Mouse (Mus musculus) gastrocnemius, postnatal 14 days (tissue): ENCODE measurements around the gene Ccdc85c. TPM values are rescaled to one million over a fixed set of nuclear protein-coding genes. Genes with fewer than 3 reads are reported as not detected.

ENCODE experiments used
- DNase-seq: peaks from one replicate; pipeline ENCODE4 v3.0.0; 2021; ENCODE audit warnings: mixed read lengths
- intact Hi-C: fragments of 180-260 bp; cut with DNase I; formaldehyde crosslinking; loops from one replicate; pipeline ENCODE4 v1.15.1; 2025; ENCODE audit warnings: low total_unique reads
- total RNA-seq, 2 experiments: library from RNA; stranded (reverse); gene quantifications; 2 replicates each; pipeline ENCODE4 v1.2.3; 2021

The Ccdc85c gene
- total RNA-seq, 2 experiments from 2014 or later, result 5.4 to 5.7 TPM

DNA sequence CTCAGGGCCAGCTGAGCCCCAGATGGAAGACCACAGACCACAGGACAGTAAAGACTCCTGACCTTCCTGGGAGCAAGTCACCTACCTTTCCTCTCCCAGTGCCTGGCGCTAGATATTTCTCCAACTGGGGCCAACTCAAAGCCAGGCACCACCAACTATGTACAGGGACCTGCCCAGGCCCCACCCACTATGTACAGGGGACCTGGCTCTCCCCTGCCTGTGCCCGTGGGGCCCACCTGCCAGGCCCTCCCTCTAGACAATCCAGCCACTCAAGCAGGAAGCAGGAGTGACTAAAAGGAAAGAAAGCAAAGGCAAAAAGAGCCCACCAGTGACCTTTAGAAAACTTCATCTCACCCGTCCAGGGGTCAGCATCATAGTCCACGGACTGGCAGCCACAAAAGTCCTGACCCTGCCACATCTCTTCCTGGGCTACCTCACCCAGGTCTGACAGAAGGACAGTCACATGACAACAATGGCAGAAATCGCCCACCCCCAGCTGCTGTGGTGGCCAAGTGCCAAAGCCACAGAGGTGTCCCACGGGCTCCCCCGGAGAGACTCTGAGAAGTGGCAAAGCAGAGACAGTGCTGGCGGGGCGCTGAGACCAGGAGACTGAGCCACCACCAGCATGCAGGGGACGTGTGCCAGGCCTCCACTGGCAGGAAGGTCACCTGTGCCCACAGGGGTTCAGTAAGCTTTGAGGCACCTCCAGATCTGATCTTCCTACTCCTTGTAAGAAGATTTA is 28.3 kb downstream of the Ccdc85c start:
- intact Hi-C loops, result no loop called here

DNA sequence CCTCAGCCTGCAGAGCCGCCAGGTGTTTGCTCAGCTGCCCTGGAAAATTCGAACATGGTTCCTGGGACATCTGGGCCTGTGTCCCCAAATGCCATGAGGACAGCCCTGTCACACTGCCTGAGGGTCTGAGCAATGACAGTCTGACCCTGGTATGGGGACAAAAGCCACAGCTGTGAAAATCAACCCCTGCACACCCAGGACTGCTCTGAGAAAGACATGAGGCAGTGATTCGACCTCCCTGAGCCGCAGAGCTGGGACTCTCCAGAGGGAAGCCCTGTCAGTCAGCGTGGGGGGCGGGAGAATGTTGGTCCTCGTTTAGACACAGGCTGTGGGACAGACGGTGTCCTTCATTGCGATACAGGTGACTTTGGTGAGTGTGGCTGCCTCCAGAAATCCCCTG is 29.6 kb downstream of the Ccdc85c start:
- no peak for DNase-seq
- intact Hi-C loops, result no loop called here

More for the DNA sequence above, 28.3 kb downstream of the Ccdc85c start:
- DNase-seq, result no peak

DNA sequence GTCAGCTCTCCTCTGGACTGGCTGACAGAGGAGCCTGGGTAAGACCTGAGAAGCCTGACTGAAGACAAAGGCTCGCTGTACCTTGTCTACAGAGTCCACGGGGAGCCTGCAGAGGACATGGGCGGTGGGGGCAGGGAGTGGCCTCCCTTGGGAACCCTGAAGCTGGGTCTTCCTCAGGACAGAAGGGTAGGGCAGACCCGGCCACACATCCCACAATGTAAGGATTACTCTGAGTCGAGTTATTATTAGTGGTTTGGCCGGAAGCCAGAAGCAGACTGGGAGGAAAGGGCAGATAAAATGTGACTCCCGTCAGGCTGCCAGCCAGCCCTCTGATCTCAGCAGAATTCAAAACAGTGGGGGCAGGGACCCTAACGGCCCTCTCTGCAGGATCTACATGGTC is 30.4 kb downstream of the Ccdc85c start:
- intact Hi-C loops, result no loop called here

DNA sequence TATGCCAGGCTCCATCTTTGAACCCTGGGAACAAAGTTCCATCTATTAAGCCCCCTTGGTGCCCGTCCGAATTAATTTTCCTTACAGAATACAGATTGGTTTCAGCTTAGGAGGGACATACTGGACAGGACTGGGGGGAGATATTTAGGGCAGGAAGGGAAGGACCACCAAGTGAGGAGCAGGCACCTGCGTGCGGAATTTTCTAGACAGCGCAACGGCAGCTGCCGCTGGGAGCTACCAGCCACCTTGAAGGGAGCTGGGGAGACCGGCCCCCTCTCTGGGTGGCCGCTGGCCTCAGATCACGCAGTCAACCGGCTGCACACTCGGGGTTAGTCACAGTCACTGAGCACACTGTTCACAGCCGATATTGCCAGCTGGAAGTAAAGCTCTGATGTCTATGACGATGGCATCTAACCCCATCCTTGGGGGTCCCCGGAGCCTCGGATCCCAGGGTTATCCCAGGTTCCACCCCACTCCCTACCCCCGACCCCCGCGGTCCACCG is 32.9 kb downstream of the Ccdc85c start:
- intact Hi-C loops, result no loop called here
- DNase-seq, result no peak

More for the DNA sequence above, 30.4 kb downstream of the Ccdc85c start:
- peak; percentile 50 for DNase-seq

DNA sequence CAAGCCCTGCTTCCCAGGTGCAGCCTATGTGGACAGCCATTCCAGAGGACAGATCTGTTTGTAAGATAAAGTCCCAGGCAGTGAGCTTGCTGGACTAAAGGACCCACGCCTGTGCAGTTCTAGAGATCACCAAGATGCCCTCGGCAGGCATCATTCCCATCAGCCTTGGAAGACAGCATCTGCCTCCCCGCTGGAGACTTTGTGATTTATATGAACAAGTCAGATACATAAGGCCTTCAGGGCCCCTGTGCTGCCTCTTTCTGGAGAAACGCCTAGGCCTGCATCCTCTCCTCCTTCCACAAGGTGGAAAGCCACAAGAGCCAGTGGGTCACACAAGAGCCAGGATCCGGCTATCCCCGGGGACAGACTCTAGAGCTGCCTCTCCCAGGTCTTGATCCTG is 33.6 kb downstream of the Ccdc85c start:
- DNase-seq, result no peak
- intact Hi-C loops, result no loop called here

DNA sequence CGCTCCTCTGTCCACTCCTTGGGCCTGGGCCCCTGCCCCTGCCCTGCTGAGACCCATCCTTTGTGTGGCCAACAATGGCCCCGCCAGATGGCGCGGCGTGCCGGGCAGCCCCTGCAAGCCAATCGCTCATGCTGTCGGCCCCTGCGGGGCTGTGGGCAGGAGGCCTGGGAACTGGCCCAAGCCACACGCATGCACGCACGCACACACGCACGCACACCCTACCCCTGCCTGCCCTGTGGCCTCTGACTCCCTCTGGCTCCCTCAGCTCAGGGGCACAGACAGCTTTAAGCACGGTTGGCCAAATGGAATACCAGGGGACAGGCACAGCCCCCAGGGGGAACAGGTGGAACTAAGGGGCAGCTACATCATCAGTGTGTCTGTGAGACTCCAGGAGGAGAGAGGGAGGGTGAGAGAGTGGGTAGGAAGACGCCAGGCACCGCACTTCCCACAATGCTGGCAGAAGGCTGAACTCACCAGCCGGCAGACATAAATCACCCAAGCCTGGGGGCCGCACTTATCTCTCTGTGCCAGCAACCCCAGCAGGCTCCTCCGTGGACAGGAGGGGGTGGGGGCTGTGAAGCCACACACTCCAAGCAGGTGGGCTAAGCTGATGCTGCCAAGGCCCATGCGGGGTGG is 34.2 kb downstream of the Ccdc85c start:
- intact Hi-C loops, result no loop called here
- DNase-seq, result no peak

DNA sequence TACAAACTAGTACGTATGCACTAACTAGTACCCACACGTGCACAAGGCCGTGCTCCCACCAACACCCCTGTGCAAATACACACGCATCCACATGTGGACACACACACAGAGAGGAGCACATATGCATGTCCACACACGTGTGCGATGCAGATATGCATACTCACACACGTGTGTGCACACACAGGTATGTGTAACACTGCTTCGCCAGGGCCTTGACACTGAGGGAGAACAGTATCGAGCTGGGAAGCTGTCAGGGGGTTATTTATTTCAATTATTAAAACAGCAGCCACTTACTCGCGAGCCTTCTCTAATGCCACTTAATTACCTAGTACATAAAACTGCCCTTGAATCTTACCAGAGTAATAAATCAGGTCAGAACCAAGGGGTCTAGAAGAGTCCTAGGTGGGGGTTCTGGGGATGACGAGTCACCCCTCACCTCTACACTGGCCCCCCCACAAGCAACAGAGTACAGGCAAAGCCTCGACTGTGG is 34.8 kb downstream of the Ccdc85c start:
- DNase-seq, result no peak
- intact Hi-C loops, result no loop called here

DNA sequence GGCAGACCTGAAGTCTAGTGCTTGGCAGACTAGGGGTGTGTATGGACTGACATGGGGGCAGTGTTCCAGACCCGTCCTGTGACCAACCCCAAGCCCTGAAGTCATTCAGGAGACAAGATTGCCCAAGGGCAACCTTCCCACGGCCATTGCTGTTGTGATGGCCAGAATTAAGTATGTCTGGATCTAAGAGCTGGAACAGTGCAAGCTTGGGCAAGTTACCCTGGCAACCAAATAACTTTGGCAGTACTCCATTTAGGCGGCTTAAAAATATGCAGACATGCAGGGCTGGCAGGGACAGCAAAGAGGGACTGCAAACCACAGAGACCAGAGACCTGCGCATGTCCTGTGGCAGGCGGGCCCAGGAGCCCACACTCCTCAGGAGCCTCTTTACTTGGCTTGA is 35.8 kb downstream of the Ccdc85c start:
- intact Hi-C loops, result no loop called here
- no peak for DNase-seq

DNA sequence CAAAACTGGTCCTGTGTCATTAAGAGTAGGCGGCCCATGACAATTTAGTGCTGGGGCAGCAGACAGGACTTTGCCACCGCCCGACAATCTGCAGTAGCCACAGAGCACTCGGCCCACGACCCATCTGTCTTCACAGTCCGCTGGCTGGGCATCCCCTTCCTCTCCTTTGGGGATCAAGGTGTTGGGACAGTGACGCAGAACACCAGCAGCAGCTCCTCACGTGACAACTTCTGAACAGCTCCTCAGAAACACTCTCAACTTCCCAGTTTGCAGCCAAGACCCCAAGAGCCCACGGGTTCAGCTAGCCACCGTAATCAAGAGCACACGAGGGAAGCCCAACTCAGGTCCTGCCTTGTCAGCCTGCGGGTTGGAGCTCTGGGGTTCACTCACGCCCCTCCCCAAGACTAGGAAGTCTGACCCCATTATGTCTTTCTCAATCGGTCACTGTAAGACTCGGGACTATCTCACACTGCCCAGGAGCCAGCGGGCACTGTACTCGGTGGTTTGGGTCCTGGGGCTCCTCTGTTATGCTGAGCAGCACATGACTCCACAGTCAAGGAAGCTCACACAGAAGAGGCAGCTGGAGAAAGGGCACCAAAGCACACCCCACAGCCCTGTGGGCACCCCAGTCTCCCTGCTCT is 36.7 kb downstream of the Ccdc85c start:
- no peak for DNase-seq
- intact Hi-C loops, result no loop called here

DNA sequence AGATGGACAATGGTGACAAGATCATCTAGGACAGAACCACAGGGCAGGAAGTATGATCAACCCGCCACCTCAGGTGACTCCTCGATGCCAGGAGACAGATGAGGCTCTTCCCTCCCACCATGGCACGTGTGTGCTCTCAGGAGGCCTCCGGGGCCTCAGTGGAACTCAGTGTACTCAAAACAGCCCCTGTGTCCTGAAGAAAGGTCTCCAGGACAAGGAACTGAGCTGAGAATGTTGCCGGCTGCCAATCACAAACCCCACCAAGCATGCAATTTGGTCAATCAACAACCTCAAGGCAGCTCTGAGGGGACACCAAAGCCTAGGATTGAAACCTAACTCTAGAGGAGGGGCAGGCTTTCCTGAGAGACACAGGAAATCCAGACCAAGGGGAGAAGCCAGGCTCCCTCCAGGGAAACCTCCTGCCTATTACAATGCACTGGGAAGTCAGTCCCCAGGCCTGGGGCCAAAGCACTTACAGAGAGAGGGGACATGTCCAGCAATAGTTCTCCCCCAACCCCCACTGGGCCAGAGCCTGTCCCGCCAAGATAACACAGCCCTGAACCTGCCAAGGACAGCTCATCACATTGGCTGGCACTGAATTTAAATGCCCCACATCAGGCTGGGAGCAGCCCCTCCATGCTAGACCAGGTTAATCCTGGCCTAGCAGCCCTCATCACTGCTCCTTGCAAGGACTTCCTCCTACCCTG is 37.8 kb downstream of the Ccdc85c start:
- intact Hi-C loops, result no loop called here
- DNase-seq, result no peak

DNA sequence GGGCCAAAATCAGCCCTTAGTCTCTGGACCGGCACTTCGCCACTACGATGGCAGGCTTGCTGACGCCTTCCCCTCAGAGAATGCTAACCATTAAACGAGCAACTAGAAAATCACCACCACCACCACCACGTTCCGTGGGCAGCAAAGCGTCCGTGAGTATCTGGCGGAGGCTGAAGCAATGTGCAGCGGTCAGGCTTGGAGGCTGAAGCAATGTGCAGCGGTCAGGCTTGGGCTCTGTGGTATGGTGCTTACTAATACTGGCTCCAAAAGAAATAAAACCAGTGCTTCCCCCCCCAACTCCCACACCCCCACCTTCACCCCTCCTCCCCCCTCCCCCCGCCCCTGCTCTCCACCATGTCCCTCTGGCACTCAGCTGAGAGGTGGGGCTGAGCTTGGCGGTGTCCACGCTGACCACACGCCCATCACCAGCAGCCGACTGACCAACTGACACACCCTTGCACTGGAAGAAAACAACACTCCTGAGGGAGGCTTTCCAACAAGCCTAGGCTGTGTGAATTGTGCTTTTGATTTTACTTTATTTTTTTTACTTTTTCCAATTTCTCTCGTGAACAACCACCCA is 39.2 kb downstream of the Ccdc85c start:
- intact Hi-C loops, result no loop called here
- no peak for DNase-seq

DNA sequence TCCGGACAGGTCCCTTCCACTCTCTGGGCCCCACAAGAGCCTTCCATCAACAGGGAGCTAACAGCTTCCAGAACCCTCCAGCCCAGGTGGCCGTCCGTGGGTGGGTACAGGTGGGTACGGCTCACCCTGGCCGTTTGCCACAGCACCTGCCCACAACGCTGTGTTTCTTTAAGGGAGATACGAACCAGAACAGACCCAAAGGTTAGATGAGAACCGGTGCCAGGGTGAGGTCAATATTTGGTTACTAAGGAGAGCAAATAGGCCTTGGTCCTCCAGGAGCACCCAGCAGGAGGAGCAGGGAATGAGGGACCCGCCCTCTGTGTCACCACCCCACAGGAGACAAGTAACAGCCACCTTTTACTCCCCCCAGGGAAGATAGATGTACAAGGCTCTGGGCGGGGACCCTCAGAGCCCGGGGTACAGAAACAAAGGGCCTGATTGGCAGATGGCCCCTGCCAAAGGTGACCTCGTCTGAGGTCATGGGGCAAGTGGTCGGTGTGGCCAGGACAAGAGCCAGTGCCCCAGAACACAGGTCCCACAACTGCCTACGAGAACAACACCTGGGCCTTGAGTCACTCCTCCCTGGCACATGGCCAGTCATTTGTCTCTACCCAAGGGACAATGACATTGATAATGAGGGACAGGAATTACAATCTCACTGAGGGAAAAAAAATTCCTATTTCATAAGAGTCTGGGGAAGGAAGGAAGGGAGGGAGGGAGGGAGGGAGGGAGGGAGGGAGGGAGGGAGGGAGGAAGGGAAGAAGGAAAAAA is 40.2 kb downstream of the Ccdc85c start:
- no peak for DNase-seq
- intact Hi-C loops, result no loop called here

DNA sequence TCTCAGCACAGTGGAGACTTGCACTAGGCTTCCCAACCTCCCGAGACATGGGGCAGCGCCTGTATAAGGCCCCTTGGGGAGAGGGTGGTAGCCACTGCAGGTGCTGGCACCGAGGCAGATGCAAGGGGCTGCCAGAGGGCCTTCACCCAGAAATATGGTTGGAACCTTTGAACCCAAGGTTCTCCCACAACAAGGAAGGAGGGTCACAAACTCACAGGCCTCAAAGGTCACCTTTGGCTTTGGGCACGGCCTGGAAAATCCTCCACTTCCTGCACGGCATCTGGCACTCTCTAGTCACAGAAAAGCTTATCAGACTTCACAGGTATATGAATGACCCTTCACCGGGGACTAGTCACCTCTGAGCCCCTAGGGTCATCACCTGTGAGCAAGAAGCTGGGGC is 41.5 kb downstream of the Ccdc85c start:
- intact Hi-C loops, result no loop called here
- no peak for DNase-seq

DNA sequence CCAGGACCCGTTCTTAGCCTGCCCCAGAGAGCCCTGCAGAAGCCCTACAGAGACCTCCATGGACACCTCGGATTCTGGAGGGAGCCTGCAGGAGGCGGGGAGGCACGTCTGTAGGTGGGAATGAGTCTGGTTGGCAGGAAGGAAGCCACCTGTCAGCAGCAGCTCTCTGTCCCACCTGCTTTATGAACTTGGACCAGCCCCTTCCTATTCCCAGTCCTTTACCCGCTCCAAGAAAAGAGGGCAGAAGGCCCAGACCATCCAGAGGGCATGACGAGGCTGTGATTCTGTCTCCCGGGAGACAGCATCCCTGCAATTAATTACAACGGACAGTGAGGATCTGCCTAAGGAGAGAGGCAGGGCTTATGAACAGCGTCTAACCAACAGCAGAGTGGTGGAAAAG is 43.3 kb downstream of the Ccdc85c start:
- intact Hi-C loops, result no loop called here
- no peak for DNase-seq

DNA sequence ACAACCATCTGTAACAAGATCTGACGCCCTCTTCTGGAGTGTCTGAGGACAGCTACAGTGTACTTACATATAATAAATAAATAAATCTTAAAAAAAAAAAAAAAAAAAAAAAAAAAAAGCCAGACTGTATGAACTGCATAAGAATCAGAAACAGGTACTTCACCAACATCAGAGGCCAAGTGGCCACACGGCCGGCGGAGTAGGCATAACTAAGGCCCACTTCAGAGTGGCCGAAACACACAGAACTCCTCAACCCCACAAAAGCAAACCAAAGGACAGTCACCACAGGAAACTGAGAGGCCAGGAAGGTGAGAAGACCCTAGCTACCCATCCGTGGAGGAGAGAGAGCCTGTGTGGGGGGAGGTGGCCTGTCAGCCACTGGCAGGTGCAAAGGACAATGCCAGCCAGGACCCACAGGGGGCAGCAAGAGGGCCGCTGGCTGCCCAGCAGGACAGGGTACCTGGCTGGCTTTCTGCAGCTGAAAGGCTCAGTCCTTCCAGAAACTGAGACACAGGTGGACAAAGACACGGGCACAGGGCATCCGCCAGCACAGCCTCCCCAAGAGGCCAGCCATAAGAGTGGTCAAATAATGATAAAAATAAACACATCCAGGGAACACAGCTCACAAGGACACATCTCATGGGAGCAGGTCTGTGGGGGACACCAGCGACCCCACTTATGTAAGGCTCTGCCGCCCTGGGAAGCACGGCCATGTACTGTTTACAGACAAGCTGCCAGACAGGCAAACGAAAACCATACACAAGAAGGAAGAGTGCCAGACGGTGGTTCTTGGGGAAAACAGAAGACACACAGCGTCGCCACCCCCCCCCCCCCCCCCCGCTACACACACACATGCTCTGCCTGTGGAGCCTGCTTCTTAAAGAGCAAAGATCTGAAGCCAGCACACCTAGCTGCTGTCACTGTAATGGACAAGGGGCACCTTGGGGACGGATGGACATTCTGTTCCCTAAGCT is 44.1 kb downstream of the Ccdc85c start:
- peak; percentile 46 for DNase-seq
- intact Hi-C loops, result no loop called here

DNA sequence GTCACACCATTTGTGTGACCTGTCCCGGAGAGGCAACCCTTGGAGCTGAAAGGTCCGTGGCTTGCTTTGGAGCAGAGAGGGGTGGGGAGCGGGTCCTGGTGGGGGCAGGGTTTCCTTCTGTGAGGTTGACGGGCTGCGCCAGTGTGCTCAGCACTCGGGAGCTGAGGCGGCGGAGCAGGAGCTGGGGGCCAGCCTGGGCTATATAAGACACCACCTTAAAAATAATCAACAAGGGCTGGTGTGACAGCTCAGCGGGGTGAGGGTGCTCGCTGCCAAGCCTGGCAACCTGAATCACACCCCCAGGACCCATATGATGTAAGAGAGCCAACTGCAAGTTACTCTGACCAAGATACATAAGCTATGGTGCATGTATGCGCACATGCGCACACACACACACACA is 45.1 kb downstream of the Ccdc85c start:
- no peak for DNase-seq
- intact Hi-C loops, result no loop called here

DNA sequence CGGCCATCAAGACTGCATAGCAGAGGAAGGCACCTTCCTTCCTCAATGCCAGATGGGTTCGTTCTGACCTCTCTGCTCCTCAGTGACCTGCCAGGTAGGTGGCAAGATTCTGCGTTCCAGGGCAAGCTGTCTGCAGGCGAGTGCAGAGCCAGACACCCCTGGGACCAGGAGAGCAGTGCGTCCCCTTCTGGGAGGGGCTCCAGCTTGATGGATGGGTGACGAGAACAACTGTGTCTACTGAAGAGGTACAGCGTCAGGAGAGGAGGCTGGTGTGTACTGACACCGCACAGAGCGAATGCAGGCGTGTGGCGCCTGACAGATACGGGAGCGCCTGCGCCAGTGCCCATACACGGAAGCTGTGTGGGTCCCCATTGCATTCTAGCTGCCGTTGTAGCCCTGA is 47.7 kb downstream of the Ccdc85c start:
- intact Hi-C loops, result no loop called here
- no peak for DNase-seq

DNA sequence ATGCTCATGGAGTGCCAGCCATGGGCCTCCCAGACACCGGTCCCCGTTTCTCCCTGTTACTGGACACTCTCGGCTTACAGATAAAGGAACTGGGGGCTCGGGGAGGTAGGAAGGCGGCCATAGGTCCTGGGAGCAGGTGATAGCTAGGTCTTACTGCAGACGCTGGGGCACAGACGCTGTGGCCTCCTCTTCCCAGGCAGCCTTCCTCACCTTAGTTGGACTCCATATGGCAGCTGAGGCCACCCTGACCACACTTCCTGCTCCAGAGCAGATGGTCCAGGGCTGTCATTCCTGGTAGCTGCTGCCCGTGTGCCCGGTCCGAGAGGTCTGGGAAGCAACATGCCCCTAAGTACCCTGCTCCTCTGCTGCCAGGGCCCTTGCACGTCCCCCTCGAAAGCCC is 48.3 kb downstream of the Ccdc85c start:
- no peak for DNase-seq

More for the DNA sequence above, 48.3 kb downstream of the Ccdc85c start:
- intact Hi-C loops, result no loop called here
